10 mouse cellular contexts compared by ENCODE assay signal in genomic region chr9:85546226-85546625, GRCm38 (mm10).
"Had no signal": no experiment of that assay in that cellular context is flagged by ENCODE, and none has a peak within 500 bp of the region (broad histone marks: within the 10 kb centered on the region; RNA-seq: fewer than 3 reads in every experiment).

No protein-coding gene starts in this region.

- DNase-seq: kidney, postnatal 10 days; kidney, postnatal 4 days; left cerebral cortex, postnatal 4 days; lung, embryonic 14.5 days; lung, postnatal 10 days; lung, postnatal 4 days; midbrain, embryonic 14.5 days; retina, postnatal 1 day; right cerebral cortex, postnatal 14 days; thymus, postnatal 36 days had no signal
